Mouse (Mus musculus) heart, embryonic 10.5 days (tissue): ENCODE measurements around the gene Cib1. TPM values are rescaled to one million over a fixed set of nuclear protein-coding genes. Genes with fewer than 3 reads are reported as not detected.

Experiments used
- DNase-seq: peaks from one replicate; pipeline ENCODE4 v3.0.0-alpha.2; 2017; ENCODE audit warnings: low spot score
- H3K27ac ChIP-seq: fragments of 300-500 bp; sonication (generic); 2 replicates; pipeline ENCODE4 v1.5.1; 2016; ENCODE audit warnings: mild to moderate bottlenecking
- H3K27me3 ChIP-seq: fragments of 300-500 bp; sonication (generic); 2 replicates; pipeline ENCODE4 v1.6.1; 2016; ENCODE audit warnings: mild to moderate bottlenecking; ENCODE audit not compliant: poor library complexity, insufficient read depth, severe bottlenecking
- H3K36me3 ChIP-seq: fragments of 300-500 bp; sonication (generic); 2 replicates; pipeline ENCODE4 v1.6.1; 2016; ENCODE audit warnings: mild to moderate bottlenecking, moderate library complexity
- H3K4me1 ChIP-seq: fragments of 300-500 bp; sonication (generic); 2 replicates; pipeline ENCODE4 v1.6.1; 2016; ENCODE audit warnings: mild to moderate bottlenecking
- H3K4me3 ChIP-seq: fragments of 300-500 bp; sonication (generic); 2 replicates; pipeline ENCODE4 v1.5.1; 2016; ENCODE audit warnings: mild to moderate bottlenecking, moderate library complexity
- H3K9me3 ChIP-seq: fragments of 300-500 bp; sonication (generic); 2 replicates; pipeline ENCODE4 v1.6.1; 2016; ENCODE audit warnings: mild to moderate bottlenecking, moderate library complexity
- WGBS: fragments of 180-500 bp; shearing (Covaris S2); methylation state at CpG from one replicate; pipeline ENCODE4 v1.1.7; 2016; 5-methylcytosine and 5-hydroxymethylcytosine counted together
- polyA plus RNA-seq: library from polyadenylated mRNA; unstranded; fragments of >200 nt; fragmentation: Nextera tagmentation; extraction: Ambion mirVana; gene quantifications from 2 replicates; pipeline ENCODE4 v1.2.1, GENCODE M21; 2016

Gene Cib1
- polyA plus RNA-seq, 1 experiment from 2014 or later = 74.9 TPM

- Histone ChIP-seq H3K4me1 (peaks cover 59% of the 10 kb centered on the region), H3K27ac (peak overlapping the region; percentile 95), H3K36me3 (no peaks in the 10 kb centered on the region), H3K27me3 (no peaks in the 10 kb centered on the region), H3K9me3 (no peaks in the 10 kb centered on the region), H3K4me3 (peak overlapping the region; percentile 66)
- 4% methylated on average over 8 of the region's 8 CpGs for WGBS
- DNase-seq = peak; percentile 94
These were observed 46.6 kb downstream of the Cib1 start for GRCm38 (mm10) chr7:80186021-80186420.

- Histone ChIP-seq H3K27me3 (no peaks in the 10 kb centered on the region), H3K4me1 (peaks cover 56% of the 10 kb centered on the region), H3K9me3 (no peaks in the 10 kb centered on the region), H3K27ac (peak overlapping the region; percentile 95), H3K36me3 (no peaks in the 10 kb centered on the region), H3K4me3 (0 out of 2 replicates have a peak overlapping the region, but pooled peaks have one; percentile 0)
- DNase-seq = no peak
- WGBS = 64% methylated on average over 6 of the region's 6 CpGs
These were observed 47.6 kb downstream of the Cib1 start for GRCm38 (mm10) chr7:80184968-80185367.

GRCm38 (mm10) chr7:80184551-80184950 is 48.1 kb downstream of the Cib1 start:
- Histone ChIP-seq H3K27ac (no peak overlapping the region; the same call in 1 of the 2 replicates), H3K4me1 (peaks cover 54% of the 10 kb centered on the region), H3K27me3 (no peaks in the 10 kb centered on the region), H3K4me3 (no peak overlapping the region), H3K36me3 (no peaks in the 10 kb centered on the region), H3K9me3 (no peaks in the 10 kb centered on the region)
- DNase-seq = no peak
- 73% methylated on average over 4 of the region's 4 CpGs for WGBS

- Histone ChIP-seq H3K27ac (no peak overlapping the region), H3K9me3 (no peaks in the 10 kb centered on the region), H3K4me1 (peaks cover 48% of the 10 kb centered on the region), H3K27me3 (no peaks in the 10 kb centered on the region), H3K4me3 (no peak overlapping the region), H3K36me3 (no peaks in the 10 kb centered on the region)
- no peak for DNase-seq
- WGBS = 78% methylated on average over 5 of the region's 5 CpGs
These were observed 48.6 kb downstream of the Cib1 start for GRCm38 (mm10) chr7:80183969-80184368.

- DNase-seq = no peak
- H3K27me3 ChIP-seq = 0 out of 2 replicates have a peak, but pooled peaks cover 4% of the 10 kb centered on the region
- H3K27ac ChIP-seq = no peak overlapping the region
- H3K4me3 ChIP-seq = no peak overlapping the region
- H3K9me3 ChIP-seq = no peaks in the 10 kb centered on the region
- H3K4me1 ChIP-seq = peaks cover 49% of the 10 kb centered on the region
- H3K36me3 ChIP-seq = no peaks in the 10 kb centered on the region
- WGBS = 92% methylated on average over 1 of the region's 1 CpGs
These were observed 49.1 kb downstream of the Cib1 start for GRCm38 (mm10) chr7:80183466-80183865.

- H3K27me3 ChIP-seq = 0 out of 2 replicates have a peak, but pooled peaks cover 9% of the 10 kb centered on the region
- H3K4me1 ChIP-seq = peaks cover 54% of the 10 kb centered on the region
- H3K36me3 ChIP-seq = no peaks in the 10 kb centered on the region
These were observed 50.5 kb downstream of the Cib1 start for GRCm38 (mm10) chr7:80182139-80182538.

GRCm38 (mm10) chr7:80181078-80181477 is 51.5 kb downstream of the Cib1 start:
- 18% methylated on average over 2 of the region's 2 CpGs for WGBS

More at GRCm38 (mm10) chr7:80182139-80182538, 50.5 kb downstream of the Cib1 start:
- Histone ChIP-seq H3K27ac (no peak overlapping the region), H3K9me3 (no peaks in the 10 kb centered on the region), H3K4me3 (no peak overlapping the region)
- no peak for DNase-seq

GRCm38 (mm10) chr7:80180202-80180601 is 52.4 kb downstream of the Cib1 start:
- H3K27me3 ChIP-seq = peaks cover 13% of the 10 kb centered on the region; the same call in 1 of the 2 replicates
- no peak for DNase-seq
- H3K4me3 ChIP-seq = no peak overlapping the region
- no peaks in the 10 kb centered on the region for H3K9me3 ChIP-seq
- WGBS = 80% methylated on average over 3 of the region's 3 CpGs
- peaks cover 35% of the 10 kb centered on the region for H3K4me1 ChIP-seq
- H3K27ac ChIP-seq = no peak overlapping the region; the same call in 1 of the 2 replicates
- no peaks in the 10 kb centered on the region for H3K36me3 ChIP-seq

More at GRCm38 (mm10) chr7:80181078-80181477, 51.5 kb downstream of the Cib1 start:
- Histone ChIP-seq H3K4me3 (no peak overlapping the region), H3K27ac (peak overlapping the region; percentile 4; the same call in 1 of the 2 replicates), H3K36me3 (no peaks in the 10 kb centered on the region), H3K27me3 (0 out of 2 replicates have a peak, but pooled peaks cover 9% of the 10 kb centered on the region), H3K4me1 (peaks cover 44% of the 10 kb centered on the region), H3K9me3 (no peaks in the 10 kb centered on the region)
- DNase-seq = no peak

- DNase-seq = no peak
- no peak overlapping the region for H3K4me3 ChIP-seq
- H3K4me1 ChIP-seq = peaks cover 31% of the 10 kb centered on the region
- peaks cover 17% of the 10 kb centered on the region; the same call in 1 of the 2 replicates for H3K27me3 ChIP-seq
- no peak overlapping the region for H3K27ac ChIP-seq
- no peaks in the 10 kb centered on the region for H3K36me3 ChIP-seq
- no peaks in the 10 kb centered on the region for H3K9me3 ChIP-seq
- WGBS = 83% methylated on average over 6 of the region's 6 CpGs
These were observed 52.8 kb downstream of the Cib1 start for GRCm38 (mm10) chr7:80179790-80180189.

GRCm38 (mm10) chr7:80179327-80179726 is 53.3 kb downstream of the Cib1 start:
- 88% methylated on average over 6 of the region's 6 CpGs for WGBS

GRCm38 (mm10) chr7:80178037-80178729 is 54.4 kb downstream of the Cib1 start:
- Histone ChIP-seq H3K4me3 (no peak overlapping the region), H3K36me3 (no peaks in the 10 kb centered on the region), H3K4me1 (peaks cover 29% of the 10 kb centered on the region), H3K9me3 (no peaks in the 10 kb centered on the region), H3K27ac (peak overlapping the region; percentile 47), H3K27me3 (peaks cover 21% of the 10 kb centered on the region; the same call in 1 of the 2 replicates)
- WGBS = 61% methylated on average over 10 of the region's 10 CpGs
- no peak for DNase-seq

More at GRCm38 (mm10) chr7:80179327-80179726, 53.3 kb downstream of the Cib1 start:
- Histone ChIP-seq H3K27me3 (peaks cover 21% of the 10 kb centered on the region; the same call in 1 of the 2 replicates), H3K4me1 (peaks cover 29% of the 10 kb centered on the region), H3K36me3 (no peaks in the 10 kb centered on the region), H3K4me3 (no peak overlapping the region), H3K9me3 (no peaks in the 10 kb centered on the region), H3K27ac (no peak overlapping the region)
- no peak for DNase-seq

- Histone ChIP-seq H3K9me3 (no peaks in the 10 kb centered on the region), H3K27me3 (peaks cover 21% of the 10 kb centered on the region; the same call in 1 of the 2 replicates), H3K36me3 (no peaks in the 10 kb centered on the region), H3K4me3 (no peak overlapping the region), H3K4me1 (peaks cover 31% of the 10 kb centered on the region), H3K27ac (no peak overlapping the region)
- 91% methylated on average over 3 of the region's 3 CpGs for WGBS
- DNase-seq = no peak
These were observed 55.2 kb downstream of the Cib1 start for GRCm38 (mm10) chr7:80177438-80177837.
